Mouse (Mus musculus): ENCODE measurements around the gene Cnst.

DNA sequence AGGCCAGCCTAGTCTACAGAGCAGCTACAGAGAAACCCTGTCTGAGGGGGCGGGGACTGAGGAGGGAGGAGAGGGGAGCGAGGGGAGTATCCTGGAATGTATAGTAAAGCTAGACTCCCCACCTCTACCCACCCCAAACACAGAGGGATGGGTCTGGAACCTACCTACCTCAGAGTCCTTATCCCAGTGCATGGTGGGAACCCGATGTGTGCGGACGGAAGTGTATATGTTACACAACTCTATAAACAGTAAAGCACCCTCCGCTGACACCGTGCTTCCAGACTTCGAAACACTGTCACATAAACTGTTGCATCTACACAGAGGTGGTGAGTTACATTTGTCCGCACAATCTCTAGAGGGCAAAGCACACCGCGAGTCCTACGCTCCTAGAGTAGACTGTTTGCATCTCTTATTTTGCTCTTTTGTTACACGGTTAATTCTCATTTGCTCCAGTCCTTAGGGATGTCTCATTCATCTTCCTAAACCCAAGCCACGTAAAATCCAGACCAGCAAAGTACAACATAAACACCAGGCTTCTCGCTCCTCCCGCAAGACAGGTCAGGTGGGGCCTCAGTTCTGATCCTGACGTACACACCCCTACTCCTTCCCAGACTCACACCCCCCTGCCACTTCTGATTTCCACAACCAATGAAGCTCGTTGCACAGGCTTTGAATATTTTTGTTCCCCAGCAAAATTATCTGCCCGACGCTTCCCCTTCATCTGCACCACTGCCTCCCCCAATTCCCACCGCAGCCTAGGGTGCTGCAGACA, 29.0 kb upstream of the Cnst start:
- TF ChIP-seq POLR2A (IDR thresholded peaks at IDR 0.05; ENCODE audit: control insufficient read depth, low read depth, low read length), result no peak
- no peak for TF ChIP-seq CTCF (IDR thresholded peaks at IDR 0.05; ENCODE audit: control insufficient read depth, insufficient read depth, insufficient replicate concordance, low read depth, low read length)

Data from testis, adult 2 months (tissue).